Mouse (Mus musculus): ENCODE measurements at regions not wholly inside any gene's neighbourhood (a gene's known extent, or its start where the extent isn't known, plus 50 kb on each side); places are given as distances from the start of the nearest gene placed in this dataset.
A peak's percentile ranks its signal among the peaks of the same experiment; 100 is the strongest.

DNA sequence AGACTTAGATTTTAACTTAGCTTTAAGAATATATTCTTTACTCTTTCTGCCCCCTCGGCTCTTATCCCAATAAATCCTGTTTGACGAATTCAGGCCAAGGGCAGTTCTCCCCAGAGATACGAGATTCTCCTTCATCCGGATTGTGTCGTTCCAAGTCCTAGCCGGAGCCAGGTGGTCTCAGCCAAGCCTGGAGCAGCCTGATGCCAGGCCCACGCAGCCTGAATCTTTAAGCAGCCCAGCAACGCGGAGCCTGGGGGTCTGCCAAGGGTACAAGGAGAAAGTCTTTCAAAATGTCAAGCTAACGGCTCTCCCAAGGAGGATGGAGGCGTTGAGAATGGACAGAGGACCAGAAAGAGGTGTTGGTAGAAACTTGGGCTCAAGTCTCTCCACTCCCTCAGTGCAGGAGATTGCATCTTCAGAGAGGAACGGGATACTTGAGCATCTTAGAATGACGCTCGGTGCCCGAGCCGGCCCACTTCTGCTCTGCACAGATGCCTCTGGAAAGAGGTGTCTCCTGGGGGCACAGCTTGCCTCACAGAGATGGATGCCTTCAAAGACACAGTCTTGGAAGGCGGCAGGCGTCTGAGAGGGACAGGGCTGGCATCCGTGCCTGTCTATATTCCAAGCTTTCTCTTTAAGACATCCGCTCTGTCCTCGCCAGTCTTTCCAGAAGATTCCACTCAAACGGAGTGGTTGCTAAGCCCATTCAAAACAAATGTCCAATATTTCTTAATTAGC lies 145.2 kb upstream of the Ubl3 start:
- no peak for ATAC-seq (ENCODE audit: insufficient read depth, low FRiP score, low read depth)
- 57% methylated on average over 22 of the region's 22 CpGs for WGBS
- no peaks in the 10 kb centered on the region for H3K36me3 ChIP-seq
- H3K27ac ChIP-seq: peak overlapping the region; percentile 13; the same call in 1 of the 2 replicates
- peaks cover 6% of the 10 kb centered on the region; the same call in 1 of the 2 replicates for H3K4me1 ChIP-seq
- H3K9ac ChIP-seq: no peak overlapping the region
- H3K4me3 ChIP-seq (replicated peaks): no peak overlapping the region
- no peak overlapping the region for H3K4me2 ChIP-seq
- no peaks in the 10 kb centered on the region for H3K27me3 ChIP-seq (replicated peaks)
- no peaks in the 10 kb centered on the region for H3K9me3 ChIP-seq

DNA sequence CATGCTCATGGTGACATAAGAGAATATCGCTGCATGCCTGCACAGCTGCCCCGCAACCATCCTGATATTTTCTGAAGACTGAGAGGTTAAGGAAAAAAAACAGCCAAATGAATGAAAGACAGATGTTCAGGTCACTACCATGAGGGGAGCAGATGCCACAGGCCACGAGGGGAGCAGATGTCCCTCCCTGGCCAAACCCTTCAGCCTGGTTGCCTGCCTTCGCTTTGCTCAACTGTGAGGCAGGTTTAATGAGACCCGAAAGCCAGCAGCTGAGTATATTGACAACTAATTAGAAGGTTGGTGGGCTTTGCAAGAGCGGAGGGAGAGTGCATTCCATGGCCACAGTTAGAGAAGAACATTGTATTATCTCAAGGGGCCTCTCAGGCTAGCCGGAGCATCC lies 141.8 kb upstream of the Ubl3 start:
- no peaks in the 10 kb centered on the region for H3K36me3 ChIP-seq
- no peak overlapping the region for H3K4me3 ChIP-seq (replicated peaks)
- H3K27me3 ChIP-seq (replicated peaks): no peaks in the 10 kb centered on the region
- no peaks in the 10 kb centered on the region for H3K4me1 ChIP-seq
- ATAC-seq (ENCODE audit: insufficient read depth, low FRiP score, low read depth): no peak
- H3K27ac ChIP-seq: no peak overlapping the region
- no peak overlapping the region for H3K9ac ChIP-seq
- 79% methylated on average over 7 of the region's 7 CpGs for WGBS
- H3K9me3 ChIP-seq: no peaks in the 10 kb centered on the region
- H3K4me2 ChIP-seq: no peak overlapping the region

DNA sequence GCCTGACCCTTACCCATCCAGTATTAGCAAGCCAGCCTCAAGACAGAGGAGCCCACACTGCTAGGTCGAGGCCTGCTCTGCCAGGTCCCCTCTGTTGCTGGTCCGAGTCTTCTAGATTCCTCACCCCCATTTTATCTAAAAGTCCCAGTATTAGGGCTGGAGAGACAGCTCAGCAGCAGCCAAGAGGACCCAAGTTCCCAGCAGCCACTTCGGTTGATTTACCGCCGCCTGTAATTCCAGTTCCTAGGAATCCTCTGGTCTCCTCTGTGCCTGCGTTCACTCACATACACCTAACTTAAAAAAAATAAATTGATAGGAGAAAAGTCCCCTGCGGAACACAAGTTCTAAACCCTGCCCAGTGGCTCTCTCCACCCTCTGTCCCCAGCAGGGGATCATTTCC lies 138.9 kb upstream of the Ubl3 start:
- 77% methylated on average over 7 of the region's 7 CpGs for WGBS
- Histone ChIP-seq H3K4me3 (replicated peaks) (no peak overlapping the region), H3K4me2 (no peak overlapping the region), H3K9ac (no peak overlapping the region), H3K4me1 (no peaks in the 10 kb centered on the region), H3K27ac (no peak overlapping the region), H3K36me3 (no peaks in the 10 kb centered on the region), H3K9me3 (no peaks in the 10 kb centered on the region), H3K27me3 (replicated peaks) (no peaks in the 10 kb centered on the region)
- ATAC-seq (ENCODE audit: insufficient read depth, low FRiP score, low read depth): no peak

GRCm38 (mm10) chr5:148690823-148691197 lies 138.2 kb upstream of the Ubl3 start:
- H3K4me2 ChIP-seq: no peak overlapping the region

GRCm38 (mm10) chr5:148690158-148690822 lies 137.7 kb upstream of the Ubl3 start:
- Histone ChIP-seq H3K9ac (no peak overlapping the region), H3K4me3 (replicated peaks) (no peak overlapping the region), H3K27me3 (replicated peaks) (no peaks in the 10 kb centered on the region), H3K27ac (no peak overlapping the region), H3K36me3 (no peaks in the 10 kb centered on the region), H3K9me3 (no peaks in the 10 kb centered on the region), H3K4me2 (no peak overlapping the region), H3K4me1 (no peaks in the 10 kb centered on the region)
- peak; percentile 70; the same call in 1 of the 2 replicates for ATAC-seq (ENCODE audit: insufficient read depth, low FRiP score, low read depth)
- 59% methylated on average over 7 of the region's 7 CpGs for whole genome bisulfite sequencing

More at GRCm38 (mm10) chr5:148690823-148691197, 138.2 kb upstream of the Ubl3 start:
- no peaks in the 10 kb centered on the region for H3K27me3 ChIP-seq (replicated peaks)
- WGBS: 52% methylated on average over 8 of the region's 8 CpGs
- H3K4me3 ChIP-seq (replicated peaks): no peak overlapping the region
- no peaks in the 10 kb centered on the region for H3K9me3 ChIP-seq
- H3K27ac ChIP-seq: no peak overlapping the region
- no peak for ATAC-seq (ENCODE audit: insufficient read depth, low FRiP score, low read depth)
- no peaks in the 10 kb centered on the region for H3K4me1 ChIP-seq
- no peaks in the 10 kb centered on the region for H3K36me3 ChIP-seq
- no peak overlapping the region for H3K9ac ChIP-seq

- H3K4me1 ChIP-seq: no peaks in the 10 kb centered on the region
- H3K4me2 ChIP-seq: no peak overlapping the region
- H3K36me3 ChIP-seq: no peaks in the 10 kb centered on the region
- no peak overlapping the region for H3K9ac ChIP-seq
- H3K27me3 ChIP-seq (replicated peaks): no peaks in the 10 kb centered on the region
- 83% methylated on average over 9 of the region's 9 CpGs for WGBS
- H3K4me3 ChIP-seq (replicated peaks): no peak overlapping the region
- H3K27ac ChIP-seq: no peak overlapping the region
- ATAC-seq (ENCODE audit: insufficient read depth, low FRiP score, low read depth): peak; percentile 56; the same call in 1 of the 2 replicates
- no peaks in the 10 kb centered on the region for H3K9me3 ChIP-seq
Measured at GRCm38 (mm10) chr5:148689297-148689696, 136.7 kb upstream of the Ubl3 start.

DNA sequence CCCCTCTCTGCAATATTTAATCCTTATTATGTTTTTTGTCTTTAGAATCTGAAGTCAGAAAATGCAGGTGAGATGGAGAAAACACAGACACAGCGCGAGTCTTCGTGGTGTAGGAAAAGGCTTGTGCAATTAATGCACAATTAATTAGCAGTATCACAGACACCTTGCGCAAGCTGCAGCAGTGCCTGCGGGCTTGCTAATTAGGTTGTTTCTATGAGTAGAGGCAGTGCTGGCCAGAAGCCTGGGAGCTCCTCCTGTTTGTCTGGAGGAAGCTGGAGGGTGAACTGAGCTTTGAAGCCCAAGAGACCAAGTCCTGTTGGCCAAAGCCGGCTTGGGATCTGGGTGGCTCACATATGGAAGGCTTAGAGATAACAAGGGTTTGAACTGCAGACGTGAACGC lies 135.9 kb upstream of the Ubl3 start:
- Histone ChIP-seq H3K9me3 (no peaks in the 10 kb centered on the region), H3K4me2 (no peak overlapping the region), H3K27ac (no peak overlapping the region), H3K9ac (no peak overlapping the region), H3K4me3 (replicated peaks) (no peak overlapping the region), H3K4me1 (no peaks in the 10 kb centered on the region), H3K27me3 (replicated peaks) (no peaks in the 10 kb centered on the region), H3K36me3 (no peaks in the 10 kb centered on the region)
- whole genome bisulfite sequencing: 75% methylated on average over 8 of the region's 8 CpGs
- no peak for ATAC-seq (ENCODE audit: insufficient read depth, low FRiP score, low read depth)

- no peak overlapping the region for H3K27ac ChIP-seq
- no peaks in the 10 kb centered on the region for H3K9me3 ChIP-seq
- no peaks in the 10 kb centered on the region for H3K27me3 ChIP-seq (replicated peaks)
- no peak for ATAC-seq (ENCODE audit: insufficient read depth, low FRiP score, low read depth)
- H3K9ac ChIP-seq: no peak overlapping the region
- H3K4me2 ChIP-seq: no peak overlapping the region
- H3K36me3 ChIP-seq: no peaks in the 10 kb centered on the region
- H3K4me3 ChIP-seq (replicated peaks): no peak overlapping the region
- WGBS: 43% methylated on average over 3 of the region's 3 CpGs
- no peaks in the 10 kb centered on the region for H3K4me1 ChIP-seq
Measured at GRCm38 (mm10) chr5:148687827-148688226, 135.2 kb upstream of the Ubl3 start.

- no peak overlapping the region for H3K27ac ChIP-seq
- no peak overlapping the region for H3K9ac ChIP-seq
- no peaks in the 10 kb centered on the region for H3K9me3 ChIP-seq
- H3K4me1 ChIP-seq: no peaks in the 10 kb centered on the region
- no peaks in the 10 kb centered on the region for H3K36me3 ChIP-seq
- H3K4me2 ChIP-seq: no peak overlapping the region
- no peak overlapping the region for H3K4me3 ChIP-seq (replicated peaks)
- WGBS: 52% methylated on average over 11 of the region's 11 CpGs
- ATAC-seq (ENCODE audit: insufficient read depth, low FRiP score, low read depth): no peak
- H3K27me3 ChIP-seq (replicated peaks): no peaks in the 10 kb centered on the region
Measured at GRCm38 (mm10) chr5:148684216-148684615, 131.6 kb upstream of the Ubl3 start.

GRCm38 (mm10) chr5:148682553-148682952 lies 130.0 kb upstream of the Ubl3 start:
- WGBS: 94% methylated on average over 6 of the region's 6 CpGs

DNA sequence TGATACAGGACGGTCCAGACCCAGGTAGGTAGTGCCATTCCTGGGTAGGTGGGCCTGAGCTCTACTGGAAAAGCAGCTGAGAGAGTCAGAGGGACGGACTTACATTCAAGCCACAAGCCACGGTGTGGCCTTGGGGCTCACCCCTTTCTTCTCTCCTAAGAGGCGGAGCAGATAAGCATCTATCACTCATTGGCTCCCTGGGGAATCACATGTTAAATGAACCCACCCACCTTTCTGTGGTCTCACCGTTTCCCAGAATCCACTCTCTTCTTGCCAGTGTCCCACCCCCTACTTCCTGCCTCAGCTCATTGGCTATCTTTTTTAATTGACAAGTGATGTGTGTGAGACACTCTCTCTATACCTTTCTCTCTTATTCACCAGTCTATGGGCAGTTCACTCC lies 127.8 kb upstream of the Ubl3 start:
- Histone ChIP-seq H3K4me2 (no peak overlapping the region), H3K36me3 (no peaks in the 10 kb centered on the region), H3K27me3 (replicated peaks) (no peaks in the 10 kb centered on the region), H3K4me3 (replicated peaks) (no peak overlapping the region), H3K27ac (no peak overlapping the region), H3K9ac (no peak overlapping the region), H3K9me3 (no peaks in the 10 kb centered on the region), H3K4me1 (no peaks in the 10 kb centered on the region)
- WGBS: 92% methylated on average over 5 of the region's 5 CpGs
- no peak for ATAC-seq (ENCODE audit: insufficient read depth, low FRiP score, low read depth)

More at GRCm38 (mm10) chr5:148682553-148682952, 130.0 kb upstream of the Ubl3 start:
- ATAC-seq (ENCODE audit: insufficient read depth, low FRiP score, low read depth): no peak
- no peaks in the 10 kb centered on the region for H3K4me1 ChIP-seq
- no peak overlapping the region for H3K4me2 ChIP-seq
- no peak overlapping the region for H3K27ac ChIP-seq
- no peaks in the 10 kb centered on the region for H3K27me3 ChIP-seq (replicated peaks)
- H3K9me3 ChIP-seq: no peaks in the 10 kb centered on the region
- H3K4me3 ChIP-seq (replicated peaks): no peak overlapping the region
- H3K9ac ChIP-seq: no peak overlapping the region
- no peaks in the 10 kb centered on the region for H3K36me3 ChIP-seq

DNA sequence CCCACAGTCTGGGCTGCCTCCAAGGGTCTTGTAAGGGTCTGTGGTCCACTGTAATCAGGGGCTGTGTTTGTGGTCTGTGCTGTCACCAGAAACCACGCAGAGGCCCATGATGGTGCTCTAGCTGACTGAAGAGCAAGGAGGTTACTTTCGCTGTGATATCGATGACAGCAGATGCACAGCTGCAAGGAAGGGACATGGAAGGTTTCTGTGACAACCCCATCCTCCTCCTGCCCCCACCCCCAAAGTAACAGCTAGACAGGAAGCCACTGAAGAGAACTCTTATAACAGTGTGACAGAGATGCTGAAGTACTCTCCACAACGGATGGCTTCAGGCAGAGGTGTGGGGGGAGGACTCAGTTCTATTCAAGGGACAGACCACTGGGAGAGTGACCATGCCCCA lies 127.0 kb upstream of the Ubl3 start:
- no peak for ATAC-seq (ENCODE audit: insufficient read depth, low FRiP score, low read depth)
- 91% methylated on average over 4 of the region's 4 CpGs for WGBS
- H3K4me3 ChIP-seq (replicated peaks): no peak overlapping the region

More for the DNA sequence above, 127.0 kb upstream of the Ubl3 start:
- Histone ChIP-seq H3K9ac (no peak overlapping the region), H3K36me3 (no peaks in the 10 kb centered on the region), H3K27ac (no peak overlapping the region), H3K4me2 (no peak overlapping the region), H3K4me1 (no peaks in the 10 kb centered on the region), H3K9me3 (no peaks in the 10 kb centered on the region), H3K27me3 (replicated peaks) (no peaks in the 10 kb centered on the region)
